Mouse (Mus musculus) kidney, postnatal 0 days (tissue): ENCODE data around the gene Urb2. TPM values are rescaled to one million over a fixed set of nuclear protein-coding genes. Genes with fewer than 3 reads are reported as not detected.
A peak's percentile ranks its signal among the peaks of the same experiment; 100 is the strongest.
"Not testable (repeated sequence)": the region's sequence is repeated elsewhere in the genome, so short reads cannot be mapped to it uniquely, and the experiment has no call there.

Experiments
- ATAC-seq: fragments of 200-750 bp; cut with Nextera tagmentation; replicated peaks from 2 replicates; pipeline ENCODE4 v1.8.0; 2017; ENCODE audit warnings: low read depth, moderate number of reproducible peaks, moderate TSS enrichment, moderate library complexity; ENCODE audit not compliant: low FRiP score
- DNase-seq: peaks from one replicate; pipeline ENCODE4 v3.0.0-alpha.2; 2016; ENCODE audit warnings: low spot score
- H3K27ac ChIP-seq: fragments of 300-500 bp; sonication (generic); 2 replicates; pipeline ENCODE4 v1.5.1; 2014; ENCODE audit warnings: mild to moderate bottlenecking
- H3K27me3 ChIP-seq: fragments of 300-500 bp; sonication (generic); 2 replicates; pipeline ENCODE4 v1.6.1; 2014; ENCODE audit warnings: low read length, mixed read lengths; ENCODE audit not compliant: insufficient read depth
- H3K36me3 ChIP-seq: fragments of 300-500 bp; sonication (generic); 2 replicates; pipeline ENCODE4 v1.6.1; 2014; ENCODE audit warnings: low read length, mixed read lengths; ENCODE audit not compliant: insufficient read depth
- H3K4me1 ChIP-seq: fragments of 300-500 bp; sonication (generic); replicated peaks from 2 replicates; pipeline ENCODE4 v1.6.1; 2014; ENCODE audit warnings: antibody characterized with exemption, low read length, mixed read lengths; ENCODE audit not compliant: insufficient read depth
- H3K4me2 ChIP-seq: fragments of 300-500 bp; sonication (generic); 2 replicates; pipeline ENCODE4 v1.6.1; 2014; ENCODE audit warnings: mild to moderate bottlenecking, low read length, moderate library complexity, mixed read lengths
- H3K4me3 ChIP-seq: fragments of 300-500 bp; sonication (generic); replicated peaks from 2 replicates; pipeline ENCODE4 v1.5.1; 2014; ENCODE audit warnings: low read depth, low read length
- H3K9ac ChIP-seq: fragments of 300-500 bp; sonication (generic); 2 replicates; pipeline ENCODE4 v1.6.1; 2014; ENCODE audit warnings: low read depth, low read length
- H3K9me3 ChIP-seq: fragments of 300-500 bp; sonication (generic); replicated peaks from 2 replicates; pipeline ENCODE4 v1.6.1; 2016; ENCODE audit warnings: low read length, inconsistent platforms, mixed read lengths
- CTCF ChIP-seq: IDR thresholded peaks from 2 replicates; pipeline ENCODE4 v1.5.1; 2016; ENCODE audit warnings: antibody characterized with exemption, low read depth, mild to moderate bottlenecking, moderate library complexity
- WGBS: fragments of 180-500 bp; shearing (Covaris S2); extraction: QIAGEN DNeasy Blood & Tissue Kit; methylation state at CpG from one replicate; pipeline ENCODE4 v1.1.7; 2014; 5-methylcytosine and 5-hydroxymethylcytosine counted together
- polyA plus RNA-seq: library from polyadenylated mRNA; unstranded; fragments of >200 nt; fragmentation: Nextera tagmentation; extraction: Ambion mirVana; gene quantifications from 2 replicates; pipeline ENCODE4 v1.2.1, GENCODE M21; 2015

Urb2 gene
- polyA plus RNA-seq, 1 experiment from 2014 or later, result 2.0 TPM

DNA sequence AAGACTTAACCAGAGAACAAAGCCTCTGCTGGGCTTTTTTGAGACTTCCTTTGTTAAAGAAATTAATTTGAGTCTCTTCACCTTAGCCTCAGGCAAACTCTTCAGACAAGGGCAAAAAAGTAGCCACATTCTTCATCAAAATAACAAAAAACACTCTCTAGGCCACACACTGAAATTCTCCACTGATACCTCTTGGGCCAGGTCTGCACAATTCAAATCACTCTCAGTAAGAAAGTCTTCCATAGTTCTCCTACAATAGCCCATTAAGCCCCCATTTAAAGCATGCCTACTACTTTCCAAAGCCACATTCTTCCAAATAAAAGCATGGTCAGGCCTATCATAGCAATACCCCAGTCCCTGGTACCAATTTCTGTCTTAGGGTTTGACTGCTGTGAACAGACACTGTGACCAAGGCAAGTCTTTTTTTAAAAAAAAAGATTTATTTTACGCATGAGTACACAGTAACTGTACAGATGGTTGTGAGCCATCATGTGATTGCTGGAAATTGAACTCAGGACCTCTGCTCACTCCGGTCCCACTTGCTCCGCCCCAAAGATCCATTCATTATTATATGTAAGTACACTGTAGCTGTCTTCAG lies 9.2 kb upstream of the Urb2 start:
- H3K4me3 ChIP-seq, result no peak overlapping the region
- no peaks in the 10 kb centered on the region for H3K27me3 ChIP-seq
- no peaks in the 10 kb centered on the region for H3K9me3 ChIP-seq
- ATAC-seq (no peak), DNase-seq (no peak)
- 95% methylated on average over 3 of the region's 3 CpGs for WGBS
- no peak for TF ChIP-seq CTCF
- no peak overlapping the region for H3K9ac ChIP-seq
- peaks cover 16% of the 10 kb centered on the region for H3K36me3 ChIP-seq
- H3K27ac ChIP-seq, result no peak overlapping the region
- H3K4me2 ChIP-seq, result no peak overlapping the region
- H3K4me1 ChIP-seq, result no peaks in the 10 kb centered on the region

DNA sequence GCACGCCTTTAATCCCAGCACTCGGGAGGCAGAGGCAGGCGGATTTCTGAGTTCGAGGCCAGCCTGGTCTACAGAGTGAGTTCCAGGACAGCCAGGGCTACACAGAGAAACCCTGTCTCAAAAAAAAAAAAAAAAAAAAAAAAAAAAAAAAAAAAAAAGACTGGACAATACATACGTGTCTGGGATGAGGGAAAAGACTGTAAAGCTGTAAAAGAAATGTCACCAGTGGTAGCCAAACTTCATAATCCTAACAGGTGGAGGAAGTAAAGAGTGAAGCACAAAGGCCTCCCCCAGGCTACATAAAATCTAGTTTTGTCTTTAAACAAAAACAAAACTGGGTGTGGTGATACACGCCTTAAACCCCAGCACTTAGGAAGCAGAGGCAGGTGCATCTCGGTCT lies 7.0 kb upstream of the Urb2 start:
- H3K27me3 ChIP-seq, H3K9ac ChIP-seq, H3K27ac ChIP-seq, H3K36me3 ChIP-seq, H3K4me3 ChIP-seq, DNase-seq, H3K9me3 ChIP-seq, H3K4me2 ChIP-seq, H3K4me1 ChIP-seq, ATAC-seq: not testable (repeated sequence)
- WGBS, result 90% methylated on average over 6 of the region's 7 CpGs

DNA sequence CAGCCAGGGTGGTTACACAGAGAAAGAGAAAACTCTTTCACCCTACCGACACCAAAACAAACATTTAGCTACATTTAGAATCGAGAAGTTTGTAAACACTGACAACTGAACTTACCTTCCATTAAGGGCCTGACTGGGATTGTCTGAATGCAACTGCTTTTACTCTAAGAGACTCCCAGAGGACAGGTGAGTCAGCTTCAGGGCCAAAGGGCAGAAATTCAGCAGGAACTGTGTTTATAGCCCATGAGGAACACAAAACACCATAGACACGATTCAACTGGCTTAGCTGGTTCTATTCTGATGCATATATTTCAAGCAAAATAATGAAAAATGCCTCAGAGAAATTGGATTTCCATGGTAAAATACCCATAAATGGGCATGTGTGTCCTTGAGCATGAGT lies 6.6 kb upstream of the Urb2 start:
- no peak for TF ChIP-seq CTCF
- ATAC-seq (no peak), DNase-seq (no peak)
- Histone ChIP-seq H3K4me1 (no peaks in the 10 kb centered on the region), H3K27ac (no peak overlapping the region), H3K9ac (no peak overlapping the region), H3K4me3 (no peak overlapping the region), H3K4me2 (no peak overlapping the region), H3K36me3 (no peaks in the 10 kb centered on the region), H3K9me3 (no peaks in the 10 kb centered on the region), H3K27me3 (no peaks in the 10 kb centered on the region)
- 79% methylated on average over 3 of the region's 3 CpGs for WGBS

DNA sequence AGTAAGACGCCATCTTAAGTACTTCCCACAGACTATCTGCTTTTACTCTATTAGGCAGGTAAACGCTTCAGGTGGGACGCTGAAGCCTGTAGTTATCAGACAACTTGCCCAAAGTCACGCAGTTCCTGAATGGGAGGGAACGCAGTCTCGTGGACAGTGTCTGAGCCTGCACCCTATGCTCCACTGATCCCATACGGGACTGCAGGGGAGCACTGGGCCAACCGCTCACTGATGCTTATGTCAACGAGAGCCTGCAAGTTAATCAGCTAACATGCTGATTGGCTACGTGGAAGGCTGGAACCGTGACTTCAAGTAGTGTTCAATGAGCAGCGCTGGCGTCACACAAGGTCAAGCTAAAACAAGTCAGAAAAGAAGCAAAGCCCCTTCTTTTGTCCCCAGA lies 1.5 kb upstream of the Urb2 start:
- Histone ChIP-seq H3K4me3 (peak overlapping the region; percentile 71), H3K27me3 (no peaks in the 10 kb centered on the region), H3K4me2 (peak overlapping the region; percentile 70), H3K36me3 (no peaks in the 10 kb centered on the region), H3K9ac (no peak overlapping the region), H3K27ac (no peak overlapping the region), H3K9me3 (no peaks in the 10 kb centered on the region), H3K4me1 (0 out of 2 replicates have a peak, but pooled peaks cover 4% of the 10 kb centered on the region)
- DNase-seq (no peak), ATAC-seq (no peak)
- TF ChIP-seq CTCF, result no peak
- WGBS, result 24% methylated on average over 13 of the region's 13 CpGs

DNA sequence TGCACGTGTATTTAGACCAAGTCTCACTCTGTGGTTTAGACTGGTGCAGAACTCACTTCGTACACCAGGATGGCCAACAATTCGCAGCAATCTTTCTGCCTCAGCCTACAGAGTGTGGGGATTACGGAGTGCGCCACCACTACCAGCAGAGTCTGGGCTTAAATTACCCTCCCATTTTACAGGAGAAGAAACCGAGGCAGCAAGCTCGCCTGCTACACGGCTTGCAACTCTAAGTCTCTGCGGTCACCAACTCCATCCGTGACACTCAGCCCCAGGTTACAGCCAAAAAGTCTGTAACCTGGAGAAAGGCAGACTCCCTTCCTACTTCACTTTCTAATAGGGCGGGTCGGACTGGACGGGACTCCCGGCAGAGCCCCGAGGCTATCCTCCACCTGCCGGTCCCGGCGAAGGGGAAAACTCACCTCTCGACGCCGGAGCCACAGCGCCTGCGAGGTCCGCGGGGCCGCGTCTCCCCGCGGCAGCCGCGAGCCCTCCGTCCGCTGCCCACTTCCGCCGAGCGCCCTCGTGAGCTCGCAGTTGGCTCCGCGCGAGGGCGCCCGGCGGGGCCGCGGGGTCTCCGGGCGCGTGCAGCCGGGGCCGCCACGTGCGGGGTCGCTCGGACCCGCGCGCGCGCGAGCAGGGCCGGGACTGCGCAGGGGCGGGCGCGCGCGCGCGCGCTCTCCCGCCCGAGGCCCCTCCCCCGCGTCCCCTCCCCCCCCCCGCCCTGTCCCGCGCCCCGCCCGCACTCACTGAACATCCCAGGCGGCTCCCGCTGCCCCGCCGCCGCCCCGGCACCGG lies 670 bp upstream of the Urb2 start:
- Histone ChIP-seq H3K4me2 (peak overlapping the region; percentile 70), H3K9me3 (no peaks in the 10 kb centered on the region), H3K36me3 (no peaks in the 10 kb centered on the region), H3K9ac (peak overlapping the region; percentile 76), H3K27me3 (no peaks in the 10 kb centered on the region), H3K4me3 (peak overlapping the region; percentile 71), H3K27ac (peak overlapping the region; percentile 86), H3K4me1 (0 out of 2 replicates have a peak, but pooled peaks cover 4% of the 10 kb centered on the region)
- DNase-seq (peak; percentile 70), ATAC-seq (peak; percentile 87)
- 0 out of 2 replicates have a peak, but pooled peaks have one; percentile 6 for TF ChIP-seq CTCF
- under 1% methylated on average over 36 of the region's 87 CpGs for WGBS

DNA sequence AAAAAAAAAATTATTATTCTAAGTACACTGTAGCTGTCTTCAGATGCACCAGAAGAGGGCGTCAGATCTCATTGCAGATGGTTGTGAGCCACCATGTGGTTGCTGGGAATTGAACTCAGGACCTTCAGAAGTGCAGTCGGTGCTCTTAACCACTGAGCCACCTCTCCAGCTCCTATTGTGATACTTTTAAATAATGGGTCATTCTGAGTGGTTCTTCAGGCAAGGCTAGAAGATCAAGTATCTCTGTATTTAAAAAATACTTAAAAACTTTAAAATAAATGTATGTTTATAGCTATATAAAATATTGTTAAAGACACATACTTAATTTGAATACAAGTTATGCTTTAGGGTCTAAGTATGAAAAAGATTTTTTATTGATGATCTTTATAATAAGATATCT lies 5.0 kb downstream of the Urb2 start:
- TF ChIP-seq CTCF, result peak; percentile 12; the same call in 1 of the 2 replicates
- H3K9me3 ChIP-seq, H3K9ac ChIP-seq, H3K27ac ChIP-seq, ATAC-seq, H3K4me1 ChIP-seq, H3K27me3 ChIP-seq, DNase-seq, H3K4me3 ChIP-seq, H3K4me2 ChIP-seq: not testable (repeated sequence)
- H3K36me3 ChIP-seq, result peaks cover 31% of the 10 kb centered on the region
- 74% methylated on average over 2 of the region's 2 CpGs for WGBS
